Mouse (Mus musculus): ENCODE results near the gene Slc11a2. TPM values are rescaled to one million over a fixed set of nuclear protein-coding genes. Genes with fewer than 3 reads are reported as not detected.
A peak's percentile ranks its signal among the peaks of the same experiment; 100 is the strongest.

Gene Slc11a2
- 11.6 and 14.9 TPM in 2 replicates for polyA plus RNA-seq (2015; fragmentation: Nextera tagmentation; extraction: Ambion mirVana)

- peaks cover 31% of the 10 kb centered on the region for H3K4me1 ChIP-seq (replicated peaks)
- ATAC-seq (replicated peaks; ENCODE audit: insufficient number of reproducible peaks, insufficient read depth, low FRiP score, low read depth) = no peak
- no peak within 1 kb of the TSS for H3K27ac ChIP-seq
- H3K36me3 ChIP-seq = no peaks in the 10 kb centered on the region
- peaks cover 18% of the 10 kb centered on the region for H3K27me3 ChIP-seq
- H3K9ac ChIP-seq = peak within 1 kb of the TSS; percentile 51
- peak within 1 kb of the TSS; percentile 97 for H3K4me2 ChIP-seq
- H3K4me3 ChIP-seq = peak within 1 kb of the TSS; percentile 72
- 26% methylated on average over 17 of the region's 17 CpGs for WGBS
- H3K9me3 ChIP-seq (replicated peaks) = no peaks in the 10 kb centered on the region
These were observed at the start of gene Slc11a2 for GRCm38 (mm10) chr15:100424396-100425122. Gene Slc11a2 (minus strand): TSS chr15:100425072.

- H3K9me3 ChIP-seq (replicated peaks) = no peaks in the 10 kb centered on the region
- no peak overlapping the region for H3K27ac ChIP-seq
- H3K4me3 ChIP-seq = no peak overlapping the region
- peaks cover 11% of the 10 kb centered on the region for H3K4me1 ChIP-seq (replicated peaks)
- H3K9ac ChIP-seq = no peak overlapping the region
- no peak for ATAC-seq (replicated peaks; ENCODE audit: insufficient number of reproducible peaks, insufficient read depth, low FRiP score, low read depth)
- no peak overlapping the region for H3K4me2 ChIP-seq
- H3K36me3 ChIP-seq = peaks cover 75% of the 10 kb centered on the region
- WGBS = 72% methylated on average over 7 of the region's 7 CpGs
- no peaks in the 10 kb centered on the region for H3K27me3 ChIP-seq
These were observed 49.1 kb upstream of the Slc11a2 start for GRCm38 (mm10) chr15:100473926-100474503.

- 52% methylated on average over 10 of the region's 10 CpGs for WGBS
These were observed 45.2 kb upstream of the Slc11a2 start for GRCm38 (mm10) chr15:100470037-100470436.

GRCm38 (mm10) chr15:100469189-100469545, 44.3 kb upstream of the Slc11a2 start:
- 0 out of 2 replicates have a peak, but pooled peaks have one; percentile 3 for ATAC-seq (replicated peaks; ENCODE audit: insufficient number of reproducible peaks, insufficient read depth, low FRiP score, low read depth)
- peaks cover 29% of the 10 kb centered on the region for H3K36me3 ChIP-seq
- H3K9me3 ChIP-seq (replicated peaks) = no peaks in the 10 kb centered on the region
- no peaks in the 10 kb centered on the region for H3K27me3 ChIP-seq
- under 1% methylated on average over 19 of the region's 19 CpGs for WGBS
- H3K4me3 ChIP-seq = peak overlapping the region; percentile 84
- H3K27ac ChIP-seq = peak overlapping the region; percentile 90
- H3K4me2 ChIP-seq = peak overlapping the region; percentile 83
- H3K4me1 ChIP-seq (replicated peaks) = peaks cover 23% of the 10 kb centered on the region
- peak overlapping the region; percentile 84 for H3K9ac ChIP-seq

More at GRCm38 (mm10) chr15:100470037-100470436, 45.2 kb upstream of the Slc11a2 start:
- Histone ChIP-seq H3K4me3 (peak overlapping the region; percentile 84), H3K36me3 (peaks cover 36% of the 10 kb centered on the region), H3K27me3 (no peaks in the 10 kb centered on the region), H3K27ac (no peak overlapping the region), H3K4me2 (peak overlapping the region; percentile 83), H3K9ac (no peak overlapping the region; the same call in 1 of the 2 replicates), H3K4me1 (replicated peaks) (peaks cover 23% of the 10 kb centered on the region), H3K9me3 (replicated peaks) (no peaks in the 10 kb centered on the region)
- no peak for ATAC-seq (replicated peaks; ENCODE audit: insufficient number of reproducible peaks, insufficient read depth, low FRiP score, low read depth)

- Histone ChIP-seq H3K4me2 (peak within 1 kb of the TSS; percentile 83), H3K36me3 (peaks cover 23% of the 10 kb centered on the region), H3K27me3 (no peaks in the 10 kb centered on the region), H3K9ac (peak within 1 kb of the TSS; percentile 84), H3K9me3 (replicated peaks) (no peaks in the 10 kb centered on the region), H3K4me1 (replicated peaks) (peaks cover 23% of the 10 kb centered on the region), H3K4me3 (peak within 1 kb of the TSS; percentile 84), H3K27ac (peak within 1 kb of the TSS; percentile 90)
- ATAC-seq (replicated peaks; ENCODE audit: insufficient number of reproducible peaks, insufficient read depth, low FRiP score, low read depth) = peak; percentile 94
- 2% methylated on average over 84 of the region's 84 CpGs for WGBS
These were observed 43.7 kb upstream of the Slc11a2 start, which contains the start of gene Letmd1 for GRCm38 (mm10) chr15:100468295-100469188. Gene Letmd1 (plus strand): TSS chr15:100469023.

- H3K4me3 ChIP-seq = peak overlapping the region; percentile 84; the same call in 1 of the 2 replicates
- no peak for ATAC-seq (replicated peaks; ENCODE audit: insufficient number of reproducible peaks, insufficient read depth, low FRiP score, low read depth)
- H3K36me3 ChIP-seq = peaks cover 16% of the 10 kb centered on the region
- no peaks in the 10 kb centered on the region for H3K27me3 ChIP-seq
- 33% methylated on average over 8 of the region's 8 CpGs for WGBS
- peaks cover 23% of the 10 kb centered on the region for H3K4me1 ChIP-seq (replicated peaks)
- H3K4me2 ChIP-seq = peak overlapping the region; percentile 83
- H3K9me3 ChIP-seq (replicated peaks) = no peaks in the 10 kb centered on the region
- no peak overlapping the region for H3K9ac ChIP-seq
- H3K27ac ChIP-seq = no peak overlapping the region
These were observed 42.9 kb upstream of the Slc11a2 start for GRCm38 (mm10) chr15:100467738-100468137.

- H3K9ac ChIP-seq = no peak overlapping the region
- no peak overlapping the region for H3K4me2 ChIP-seq
- H3K27ac ChIP-seq = no peak overlapping the region
- peaks cover under 1% of the 10 kb centered on the region; the same call in 1 of the 2 replicates for H3K27me3 ChIP-seq
- no peak for ATAC-seq (replicated peaks; ENCODE audit: insufficient number of reproducible peaks, insufficient read depth, low FRiP score, low read depth)
- H3K36me3 ChIP-seq = no peaks in the 10 kb centered on the region
- H3K4me1 ChIP-seq (replicated peaks) = peaks cover 28% of the 10 kb centered on the region
- H3K9me3 ChIP-seq (replicated peaks) = no peaks in the 10 kb centered on the region
- 69% methylated on average over 2 of the region's 2 CpGs for WGBS
- no peak overlapping the region for H3K4me3 ChIP-seq
These were observed 40.6 kb upstream of the Slc11a2 start for GRCm38 (mm10) chr15:100465432-100465831.

GRCm38 (mm10) chr15:100463712-100464111, 38.8 kb upstream of the Slc11a2 start:
- H3K9ac ChIP-seq = no peak overlapping the region
- H3K9me3 ChIP-seq (replicated peaks) = no peaks in the 10 kb centered on the region
- WGBS = 25% methylated on average over 6 of the region's 6 CpGs
- no peak overlapping the region for H3K27ac ChIP-seq
- no peaks in the 10 kb centered on the region for H3K36me3 ChIP-seq
- H3K4me3 ChIP-seq = no peak overlapping the region
- no peak for ATAC-seq (replicated peaks; ENCODE audit: insufficient number of reproducible peaks, insufficient read depth, low FRiP score, low read depth)
- peaks cover 3% of the 10 kb centered on the region; the same call in 1 of the 2 replicates for H3K27me3 ChIP-seq
- no peak overlapping the region for H3K4me2 ChIP-seq
- H3K4me1 ChIP-seq (replicated peaks) = peaks cover 18% of the 10 kb centered on the region

- Histone ChIP-seq H3K9ac (no peak overlapping the region), H3K9me3 (replicated peaks) (no peaks in the 10 kb centered on the region), H3K27ac (no peak overlapping the region), H3K36me3 (no peaks in the 10 kb centered on the region), H3K4me3 (no peak overlapping the region), H3K27me3 (peaks cover 3% of the 10 kb centered on the region; the same call in 1 of the 2 replicates), H3K4me2 (no peak overlapping the region), H3K4me1 (replicated peaks) (peaks cover 6% of the 10 kb centered on the region; the same call in 1 of the 2 replicates)
- WGBS = 75% methylated on average over 5 of the region's 5 CpGs
- no peak for ATAC-seq (replicated peaks; ENCODE audit: insufficient number of reproducible peaks, insufficient read depth, low FRiP score, low read depth)
These were observed 37.2 kb upstream of the Slc11a2 start for GRCm38 (mm10) chr15:100462086-100462485.

- Histone ChIP-seq H3K4me2 (no peak overlapping the region), H3K4me1 (replicated peaks) (peaks cover 6% of the 10 kb centered on the region; the same call in 1 of the 2 replicates), H3K9me3 (replicated peaks) (no peaks in the 10 kb centered on the region), H3K4me3 (no peak overlapping the region), H3K27me3 (peaks cover 3% of the 10 kb centered on the region; the same call in 1 of the 2 replicates), H3K27ac (no peak overlapping the region), H3K36me3 (no peaks in the 10 kb centered on the region), H3K9ac (no peak overlapping the region)
- WGBS = 48% methylated on average over 9 of the region's 9 CpGs
- no peak for ATAC-seq (replicated peaks; ENCODE audit: insufficient number of reproducible peaks, insufficient read depth, low FRiP score, low read depth)
These were observed 36.8 kb upstream of the Slc11a2 start for GRCm38 (mm10) chr15:100461646-100462045.

GRCm38 (mm10) chr15:100460942-100461341, 36.1 kb upstream of the Slc11a2 start:
- WGBS = 8% methylated on average over 12 of the region's 12 CpGs
- Histone ChIP-seq H3K9ac (no peak overlapping the region), H3K27me3 (peaks cover 3% of the 10 kb centered on the region; the same call in 1 of the 2 replicates), H3K4me3 (no peak overlapping the region), H3K9me3 (replicated peaks) (no peaks in the 10 kb centered on the region), H3K4me2 (peak overlapping the region; percentile 31), H3K27ac (no peak overlapping the region), H3K4me1 (replicated peaks) (peaks cover 6% of the 10 kb centered on the region; the same call in 1 of the 2 replicates), H3K36me3 (no peaks in the 10 kb centered on the region)
- peak; percentile 63; the same call in 1 of the 2 replicates for ATAC-seq (replicated peaks; ENCODE audit: insufficient number of reproducible peaks, insufficient read depth, low FRiP score, low read depth)
